Mouse (Mus musculus) heart, embryonic 16.5 days (tissue): ENCODE measurements around the gene Smim24. TPM values are rescaled to one million over a fixed set of nuclear protein-coding genes. Genes with fewer than 3 reads are reported as not detected.

Experiments used
- ATAC-seq: fragments of 200-750 bp; cut with Nextera tagmentation; replicated peaks from 2 replicates; pipeline ENCODE4 v1.8.0; 2017; ENCODE audit warnings: moderate number of reproducible peaks; ENCODE audit not compliant: insufficient read depth, low FRiP score; ENCODE audit errors: extremely low read depth
- H3K27ac ChIP-seq: fragments of 300-500 bp; sonication (generic); 2 replicates; pipeline ENCODE4 v1.5.1; 2014; ENCODE audit warnings: mild to moderate bottlenecking, low read length, control low read depth, moderate library complexity
- H3K27me3 ChIP-seq: fragments of 300-500 bp; sonication (generic); 2 replicates; pipeline ENCODE4 v1.6.1; 2014; ENCODE audit warnings: low read length, mixed read lengths; ENCODE audit not compliant: control insufficient read depth, insufficient read depth
- H3K36me3 ChIP-seq: fragments of 300-500 bp; sonication (generic); 2 replicates; pipeline ENCODE4 v1.6.1; 2014; ENCODE audit not compliant: control insufficient read depth, insufficient read depth
- H3K4me1 ChIP-seq: fragments of 300-500 bp; sonication (generic); 2 replicates; pipeline ENCODE4 v1.6.1; 2014; ENCODE audit warnings: low read length, mixed read lengths; ENCODE audit not compliant: control insufficient read depth, insufficient read depth
- H3K4me2 ChIP-seq: fragments of 300-500 bp; sonication (generic); 2 replicates; pipeline ENCODE4 v1.6.1; 2014; ENCODE audit warnings: low read depth, mild to moderate bottlenecking, control low read depth, low read length
- H3K4me3 ChIP-seq: fragments of 300-500 bp; sonication (generic); 2 replicates; pipeline ENCODE4 v1.5.1; 2014; ENCODE audit warnings: mild to moderate bottlenecking, control low read depth, low read length
- H3K9ac ChIP-seq: fragments of 300-500 bp; sonication (generic); 2 replicates; pipeline ENCODE4 v1.6.1; 2014; ENCODE audit warnings: low read length, control low read depth
- H3K9me3 ChIP-seq: fragments of 300-500 bp; sonication (generic); replicated peaks from 2 replicates; pipeline ENCODE4 v1.6.1; 2016; ENCODE audit warnings: low read length; ENCODE audit not compliant: control insufficient read depth
- WGBS: fragments of 180-500 bp; shearing (Covaris S2); extraction: QIAGEN DNeasy Blood & Tissue Kit; methylation state at CpG from one replicate; pipeline ENCODE4 v1.1.7; 2014; 5-methylcytosine and 5-hydroxymethylcytosine counted together
- polyA plus RNA-seq: library from polyadenylated mRNA; unstranded; fragments of >200 nt; fragmentation: Nextera tagmentation; extraction: Ambion mirVana; gene quantifications from 2 replicates; pipeline ENCODE4 v1.2.1, GENCODE M21; 2015

Smim24 gene
- polyA plus RNA-seq, 1 experiment from 2014 or later, result 9.2 TPM

GRCm38 (mm10) chr10:81395127-81395526, 2.3 kb downstream of the Smim24 start:
- peaks cover 8% of the 10 kb centered on the region for H3K4me1 ChIP-seq
- 12% methylated on average over 5 of the region's 5 CpGs for WGBS
- H3K27me3 ChIP-seq, result no peaks in the 10 kb centered on the region
- no peak overlapping the region for H3K4me3 ChIP-seq
- H3K27ac ChIP-seq, result no peak overlapping the region
- H3K9ac ChIP-seq, result no peak overlapping the region
- ATAC-seq, result no peak
- no peak overlapping the region for H3K4me2 ChIP-seq
- H3K36me3 ChIP-seq, result peaks cover 14% of the 10 kb centered on the region
- no peaks in the 10 kb centered on the region for H3K9me3 ChIP-seq

GRCm38 (mm10) chr10:81395865-81396264, 3.0 kb downstream of the Smim24 start:
- peaks cover 21% of the 10 kb centered on the region for H3K36me3 ChIP-seq
- WGBS, result 91% methylated on average over 4 of the region's 4 CpGs
- no peak overlapping the region for H3K9ac ChIP-seq
- no peaks in the 10 kb centered on the region for H3K9me3 ChIP-seq
- no peak overlapping the region for H3K27ac ChIP-seq
- H3K4me1 ChIP-seq, result peaks cover 8% of the 10 kb centered on the region
- H3K27me3 ChIP-seq, result no peaks in the 10 kb centered on the region
- ATAC-seq, result no peak
- no peak overlapping the region for H3K4me3 ChIP-seq
- no peak overlapping the region for H3K4me2 ChIP-seq

- H3K9ac ChIP-seq, result no peak overlapping the region
- no peak for ATAC-seq
- WGBS, result 82% methylated on average over 5 of the region's 5 CpGs
Observed at GRCm38 (mm10) chr10:81396749-81397148, 3.9 kb downstream of the Smim24 start.

GRCm38 (mm10) chr10:81399296-81399695, 6.4 kb downstream of the Smim24 start:
- no peak for ATAC-seq
- Histone ChIP-seq H3K27me3 (no peaks in the 10 kb centered on the region), H3K4me3 (no peak overlapping the region), H3K9ac (no peak overlapping the region), H3K4me2 (no peak overlapping the region), H3K4me1 (peaks cover 25% of the 10 kb centered on the region), H3K36me3 (peaks cover 28% of the 10 kb centered on the region), H3K27ac (no peak overlapping the region), H3K9me3 (no peaks in the 10 kb centered on the region)
- 82% methylated on average over 5 of the region's 5 CpGs for WGBS

More at GRCm38 (mm10) chr10:81396749-81397148, 3.9 kb downstream of the Smim24 start:
- no peaks in the 10 kb centered on the region for H3K27me3 ChIP-seq
- no peak overlapping the region for H3K4me2 ChIP-seq
- no peaks in the 10 kb centered on the region for H3K9me3 ChIP-seq
- peaks cover 22% of the 10 kb centered on the region for H3K36me3 ChIP-seq
- peaks cover 17% of the 10 kb centered on the region for H3K4me1 ChIP-seq
- no peak overlapping the region for H3K27ac ChIP-seq
- H3K4me3 ChIP-seq, result no peak overlapping the region

- no peak for ATAC-seq
- Histone ChIP-seq H3K4me3 (no peak overlapping the region), H3K4me1 (peaks cover 27% of the 10 kb centered on the region), H3K27me3 (no peaks in the 10 kb centered on the region), H3K27ac (no peak overlapping the region), H3K9me3 (no peaks in the 10 kb centered on the region), H3K9ac (no peak overlapping the region), H3K36me3 (peaks cover 34% of the 10 kb centered on the region), H3K4me2 (no peak overlapping the region)
- 84% methylated on average over 18 of the region's 18 CpGs for WGBS
Observed at GRCm38 (mm10) chr10:81399798-81400308, 7.0 kb downstream of the Smim24 start.

GRCm38 (mm10) chr10:81400371-81401204, 7.7 kb downstream of the Smim24 start:
- Histone ChIP-seq H3K27me3 (no peaks in the 10 kb centered on the region), H3K9ac (no peak overlapping the region), H3K36me3 (peaks cover 39% of the 10 kb centered on the region), H3K27ac (no peak overlapping the region; the same call in 1 of the 2 replicates), H3K4me2 (peak overlapping the region; percentile 14; the same call in 1 of the 2 replicates), H3K4me3 (no peak overlapping the region), H3K9me3 (no peaks in the 10 kb centered on the region), H3K4me1 (peaks cover 27% of the 10 kb centered on the region)
- ATAC-seq, result no peak
- 67% methylated on average over 22 of the region's 22 CpGs for WGBS

- no peaks in the 10 kb centered on the region for H3K27me3 ChIP-seq
- peak overlapping the region; percentile 94 for H3K27ac ChIP-seq
- H3K4me2 ChIP-seq, result peak overlapping the region; percentile 14; the same call in 1 of the 2 replicates
- no peaks in the 10 kb centered on the region for H3K9me3 ChIP-seq
- peaks cover 45% of the 10 kb centered on the region for H3K36me3 ChIP-seq
- H3K9ac ChIP-seq, result no peak overlapping the region
- 39% methylated on average over 10 of the region's 10 CpGs for WGBS
- H3K4me1 ChIP-seq, result peaks cover 30% of the 10 kb centered on the region
- H3K4me3 ChIP-seq, result no peak overlapping the region
- no peak for ATAC-seq
Observed at GRCm38 (mm10) chr10:81401205-81401520, 8.3 kb downstream of the Smim24 start.

- Histone ChIP-seq H3K4me2 (peak overlapping the region; percentile 54), H3K27ac (peak overlapping the region; percentile 94), H3K27me3 (no peaks in the 10 kb centered on the region), H3K9ac (peak overlapping the region; percentile 60; the same call in 1 of the 2 replicates), H3K4me3 (peak overlapping the region; percentile 30), H3K36me3 (peaks cover 47% of the 10 kb centered on the region), H3K9me3 (no peaks in the 10 kb centered on the region), H3K4me1 (peaks cover 34% of the 10 kb centered on the region)
- 11% methylated on average over 17 of the region's 18 CpGs for WGBS
- ATAC-seq, result peak; percentile 76
Observed at GRCm38 (mm10) chr10:81401521-81402226, 8.8 kb downstream of the Smim24 start.
